Mouse (Mus musculus) kidney, adult 9 months (tissue): Measurements from ENCODE around the gene Kcnq5.
"Not testable (repeated sequence)": the region's sequence is repeated elsewhere in the genome, so short reads cannot be mapped to it uniquely, and the experiment has no call there.

Experiments
- DNase-seq: peaks from one replicate; pipeline ENCODE4 v3.0.0; 2022

The Kcnq5 gene

DNA sequence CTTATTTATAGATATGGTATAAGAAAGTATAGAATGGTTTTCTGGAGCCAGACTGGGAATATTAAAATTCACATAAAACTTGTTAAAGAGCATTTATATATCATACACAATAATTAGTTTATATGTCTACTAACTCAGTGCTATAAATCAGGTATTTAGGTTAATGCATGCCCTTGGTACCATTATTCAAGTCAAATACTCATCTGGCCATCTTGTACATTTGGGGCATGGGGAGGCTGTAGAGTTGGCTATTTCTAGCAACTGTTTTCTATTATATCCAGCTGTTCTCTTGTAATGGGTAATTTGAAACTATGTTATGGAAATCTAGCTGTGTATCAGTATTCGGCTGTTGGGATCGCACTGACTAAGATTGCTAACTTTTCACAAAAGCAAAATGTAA is 339.3 kb downstream of the Kcnq5 start:
- DNase-seq: no peak

DNA sequence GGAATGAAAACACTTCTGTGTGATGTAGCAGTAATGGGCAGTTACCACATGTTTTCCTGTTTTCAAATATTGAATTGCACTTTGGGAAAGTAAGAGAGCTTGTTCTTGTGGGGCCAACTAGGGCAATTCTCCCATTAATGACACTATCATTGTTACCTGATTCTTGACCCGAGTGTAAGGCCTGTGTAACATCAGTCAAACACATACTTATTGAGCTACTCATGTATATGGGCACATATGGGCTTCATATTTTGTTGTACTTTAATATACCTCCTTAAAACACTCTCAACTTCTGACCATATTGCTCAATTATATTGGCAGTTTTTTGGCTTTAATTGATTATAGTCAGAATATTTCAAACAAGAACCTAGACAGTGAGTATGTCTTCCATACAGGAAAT is 339.7 kb downstream of the Kcnq5 start:
- no peak for DNase-seq

DNA sequence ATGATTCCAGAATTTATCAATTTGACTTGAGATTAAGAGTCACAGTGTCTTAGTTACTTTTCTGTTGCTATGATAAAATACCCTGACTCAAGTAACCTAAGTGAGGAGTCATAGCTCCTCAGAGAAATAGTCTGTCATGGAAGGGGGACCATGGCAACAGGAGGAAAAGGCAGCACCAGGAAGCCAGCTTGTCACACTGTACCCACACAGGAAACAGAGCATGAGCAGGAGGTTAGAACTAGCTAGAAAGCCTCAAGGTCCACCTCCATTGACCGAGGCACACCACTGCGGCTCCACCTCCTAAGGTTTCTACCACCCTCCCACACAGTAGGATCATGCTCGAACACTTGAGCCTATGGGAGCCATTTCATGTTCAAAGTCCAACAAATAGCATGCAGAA is 343.0 kb downstream of the Kcnq5 start:
- no peak for DNase-seq

DNA sequence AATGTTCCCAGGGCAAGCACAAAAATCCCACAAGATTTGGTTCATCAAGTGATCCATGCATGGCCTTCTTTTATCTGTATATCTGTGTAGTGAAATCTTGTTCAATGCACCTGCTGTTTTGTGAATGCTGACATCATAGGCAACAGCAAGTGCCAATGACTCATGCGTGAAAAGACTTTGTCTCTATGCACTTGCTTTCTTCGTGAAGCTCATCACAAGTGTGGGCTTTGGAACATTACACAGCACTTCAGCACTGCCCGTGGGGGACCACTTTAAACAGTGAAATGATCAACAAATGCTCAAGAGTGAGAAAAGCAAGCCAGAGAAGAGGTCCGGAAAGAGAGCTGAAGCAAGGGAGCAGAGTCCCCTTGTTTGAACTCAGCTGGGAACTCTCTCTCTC is 345.1 kb downstream of the Kcnq5 start:
- no peak for DNase-seq

DNA sequence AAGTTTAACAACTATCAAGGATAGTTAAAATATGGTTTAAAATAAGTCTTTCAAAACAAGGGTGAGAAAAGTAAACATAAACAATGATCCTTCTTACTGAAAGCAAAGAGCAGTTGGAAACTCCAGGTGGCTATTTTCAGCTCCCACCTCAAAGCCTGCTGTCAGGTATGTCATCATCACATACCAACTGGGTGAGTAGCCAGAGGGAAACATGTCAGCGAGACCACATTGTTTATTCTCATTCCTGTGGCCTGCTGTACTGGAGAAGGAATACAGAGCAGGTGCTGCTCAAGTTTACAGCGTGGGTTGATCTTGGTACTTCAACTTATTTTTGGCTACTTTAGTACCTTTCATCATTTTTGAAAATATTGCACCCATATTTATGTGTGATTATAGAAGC is 347.8 kb downstream of the Kcnq5 start:
- no peak for DNase-seq

DNA sequence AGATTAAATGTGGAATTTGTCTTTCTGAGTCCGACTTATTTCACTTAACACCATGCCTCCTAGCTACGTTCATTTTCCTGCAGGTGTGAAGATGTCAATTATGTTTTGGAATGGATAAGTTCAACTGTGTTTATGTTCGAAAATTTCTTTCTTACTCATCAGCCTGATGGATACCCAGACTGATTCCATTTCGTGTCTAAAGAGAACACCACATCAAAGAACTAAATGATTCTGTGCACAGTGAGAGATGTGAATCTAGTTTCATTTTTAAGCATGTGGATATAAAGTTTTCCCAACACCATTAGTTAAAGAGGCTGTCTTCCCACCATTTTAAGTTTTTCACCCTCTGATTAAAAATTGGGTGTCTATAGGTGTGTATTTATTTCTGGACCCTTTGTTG is 357.7 kb downstream of the Kcnq5 start:
- DNase-seq: no peak

DNA sequence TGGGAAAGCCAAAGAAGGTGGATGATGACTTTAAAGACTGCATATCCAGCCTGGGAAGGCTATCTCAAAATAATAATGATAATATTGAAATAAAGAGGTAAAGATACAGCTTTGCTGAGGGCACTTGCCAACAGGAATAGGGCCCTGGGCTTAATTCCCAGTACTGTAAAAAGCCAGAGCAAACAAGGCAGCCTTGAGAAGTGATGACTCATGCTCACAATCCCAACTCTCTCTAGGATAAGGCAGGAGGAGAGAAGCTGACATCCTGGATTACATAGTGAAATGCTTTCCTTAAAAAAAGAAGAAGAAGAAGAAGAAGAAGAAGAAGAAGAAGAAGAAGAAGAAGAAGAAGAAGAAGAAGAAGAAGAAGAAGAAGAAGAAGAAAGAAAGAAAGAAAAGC is 359.2 kb downstream of the Kcnq5 start:
- DNase-seq: no peak

DNA sequence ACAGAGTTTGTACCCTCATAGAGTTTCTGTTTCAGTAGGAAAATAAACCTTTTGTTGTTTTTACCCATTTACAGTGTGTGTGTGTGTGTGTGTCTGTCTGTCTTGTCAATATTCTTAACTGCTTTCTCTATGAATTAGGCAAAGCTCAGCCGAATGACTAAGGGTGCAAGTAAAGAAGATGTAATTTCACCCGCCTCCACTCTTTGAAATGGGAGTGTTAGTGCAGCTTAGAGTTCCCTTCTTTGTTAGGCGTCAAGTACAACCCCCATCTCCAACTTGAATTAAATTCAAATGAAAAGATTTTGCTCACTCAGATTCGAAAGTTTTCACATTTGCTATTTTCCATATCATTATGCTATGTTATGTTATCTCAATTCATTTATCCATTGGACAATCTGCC is 361.1 kb downstream of the Kcnq5 start:
- DNase-seq: no peak

DNA sequence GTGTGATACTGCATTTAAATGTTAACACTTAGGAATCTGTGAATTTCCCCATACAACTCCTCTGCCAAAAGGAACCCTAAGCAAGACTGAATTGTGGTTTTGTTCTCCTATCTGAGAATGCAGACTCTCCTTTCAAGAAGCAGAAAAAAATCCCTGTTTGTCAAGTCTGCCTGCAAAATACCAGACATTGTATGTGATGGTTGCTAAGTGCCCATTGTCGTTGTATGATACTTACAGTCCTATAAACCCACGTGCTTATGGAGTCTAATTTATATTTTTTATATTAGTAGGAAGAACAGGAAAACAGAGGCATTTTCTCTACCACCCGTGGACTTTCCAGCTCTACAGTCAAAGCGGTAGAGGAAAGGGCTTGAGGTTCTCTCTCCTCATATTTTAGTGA is 367.9 kb downstream of the Kcnq5 start:
- DNase-seq: no peak

DNA sequence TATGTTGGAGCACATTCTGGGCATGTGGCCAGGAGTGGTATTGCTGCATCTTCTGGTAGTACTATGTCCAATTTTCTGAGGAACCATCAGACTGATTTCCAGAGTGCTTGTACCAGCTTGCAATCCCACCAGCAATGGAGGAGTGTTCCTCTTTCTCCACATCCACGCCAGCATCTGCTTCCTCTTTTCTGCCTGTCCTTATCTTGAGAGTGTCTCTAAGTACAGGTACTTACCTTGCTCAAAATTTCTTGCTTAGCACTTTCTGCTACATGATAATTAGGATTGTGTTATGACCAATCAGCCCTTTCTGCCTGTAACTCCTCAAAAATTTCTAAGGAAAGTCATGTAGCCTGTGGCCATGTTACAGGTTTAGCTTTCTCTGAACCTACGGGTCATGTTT is 394.3 kb downstream of the Kcnq5 start:
- DNase-seq: not testable (repeated sequence)

DNA sequence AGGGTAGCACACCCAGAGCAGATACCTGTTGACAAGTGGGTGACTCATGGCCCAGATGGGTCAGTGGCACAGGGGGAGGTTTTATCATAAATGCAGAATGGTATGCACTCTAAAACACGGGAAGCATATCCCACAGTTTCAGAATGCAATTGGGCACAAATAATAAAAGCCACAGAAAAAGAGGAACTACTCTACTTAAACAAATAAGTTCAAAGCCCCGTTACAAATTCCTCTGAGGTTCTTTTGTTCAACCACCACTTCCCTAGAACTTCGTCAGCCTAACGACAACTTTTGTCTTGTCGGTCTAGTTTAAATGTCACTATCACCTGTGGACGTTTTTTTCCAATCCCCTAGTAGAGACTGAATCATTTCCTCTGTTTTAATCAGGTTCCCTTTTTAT is 407.1 kb downstream of the Kcnq5 start:
- no peak for DNase-seq

DNA sequence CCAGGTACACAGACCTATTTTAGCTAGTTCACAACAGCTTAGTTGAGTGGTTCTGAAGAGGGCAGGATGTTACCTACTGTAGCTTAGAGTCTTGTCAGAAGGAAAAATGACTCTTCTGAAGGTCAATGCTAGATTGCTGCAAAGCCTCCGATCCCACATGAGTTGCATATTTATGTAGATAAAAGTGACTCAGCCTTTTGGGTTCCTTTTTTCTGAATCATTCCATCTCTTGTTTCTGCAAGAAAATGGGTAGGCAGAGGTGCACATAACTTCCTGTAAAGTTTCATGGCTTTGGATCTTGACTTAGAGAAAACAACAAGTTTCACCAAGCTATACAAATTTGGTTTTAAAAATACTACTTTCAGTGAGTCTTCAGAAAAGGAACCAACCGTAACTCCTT is 409.0 kb downstream of the Kcnq5 start:
- DNase-seq: no peak

DNA sequence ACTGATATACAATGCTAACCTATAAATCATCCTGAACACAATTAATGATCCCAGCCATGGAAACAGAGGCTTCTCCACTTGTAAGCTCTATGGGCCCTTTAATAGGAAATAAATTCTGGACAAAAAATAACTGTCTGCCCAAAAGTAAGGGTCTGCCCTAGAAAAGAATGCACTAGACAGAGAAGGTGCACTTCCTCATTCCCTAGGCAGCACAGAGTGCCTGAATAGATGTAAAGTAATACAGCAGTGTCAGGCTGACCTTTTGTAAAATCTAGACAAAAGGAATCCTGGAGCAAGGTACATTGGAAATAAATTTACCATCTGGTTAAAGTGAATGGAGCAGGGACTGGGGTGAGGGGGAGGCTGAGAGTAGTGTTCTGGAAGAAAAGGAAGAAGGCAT is 417.8 kb downstream of the Kcnq5 start:
- no peak for DNase-seq

DNA sequence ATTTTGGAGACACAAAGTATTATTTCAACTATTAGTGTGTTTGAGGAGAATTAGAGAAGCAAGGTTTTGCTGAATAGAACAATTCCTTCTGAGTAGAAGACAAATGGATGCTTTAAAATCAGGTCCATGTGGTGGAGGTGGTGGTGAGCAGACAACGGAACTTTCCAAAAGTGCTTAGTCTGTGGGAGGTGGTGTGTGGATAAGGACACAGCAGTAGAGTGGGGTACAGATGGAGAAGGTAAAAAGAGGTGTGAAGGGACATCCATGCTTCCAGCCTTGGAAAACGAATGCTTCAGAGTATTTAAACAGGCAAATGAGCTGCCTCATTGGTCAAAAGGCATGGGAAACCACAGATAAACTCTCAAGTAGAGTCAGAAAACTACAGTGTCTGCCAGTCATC is 422.3 kb downstream of the Kcnq5 start:
- no peak for DNase-seq

DNA sequence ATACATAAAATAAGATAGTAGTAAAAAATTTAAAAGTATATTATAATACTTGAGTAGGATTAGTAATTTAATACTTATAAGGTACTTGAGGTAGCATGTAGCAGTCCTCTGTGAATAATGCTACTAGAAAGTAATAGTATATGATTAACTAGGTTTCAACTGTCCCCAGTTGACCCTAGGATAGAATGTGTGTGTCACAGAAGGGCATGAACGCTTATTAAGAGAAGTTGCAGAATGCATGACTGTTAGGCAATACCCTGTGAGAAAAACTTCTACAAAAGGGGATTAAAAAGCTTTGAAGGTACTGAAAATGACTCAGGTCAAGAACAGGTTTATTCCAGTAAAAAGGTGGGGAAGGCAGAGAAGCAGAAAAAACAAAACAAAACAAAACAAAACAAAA is 430.9 kb downstream of the Kcnq5 start:
- peak; percentile 65 for DNase-seq

DNA sequence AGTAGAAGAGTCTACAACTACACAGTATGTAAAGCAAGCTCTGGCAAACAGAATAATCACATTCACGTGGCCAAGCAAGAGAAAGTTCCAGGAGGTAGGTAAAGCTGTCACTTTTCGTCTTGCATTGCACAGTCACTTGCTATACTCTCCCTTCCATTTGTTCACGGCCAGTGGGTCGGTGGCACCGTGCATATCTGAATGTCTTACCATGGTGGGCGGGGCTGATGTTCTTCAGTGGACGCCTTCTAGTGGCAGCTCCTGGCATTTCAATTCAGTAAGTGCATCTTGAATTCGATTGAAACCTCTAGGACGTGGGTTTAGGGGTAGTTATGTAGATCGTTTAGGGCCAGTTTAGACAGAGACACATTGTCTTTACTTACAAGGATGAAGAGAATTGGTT is 439.7 kb downstream of the Kcnq5 start:
- no peak for DNase-seq

DNA sequence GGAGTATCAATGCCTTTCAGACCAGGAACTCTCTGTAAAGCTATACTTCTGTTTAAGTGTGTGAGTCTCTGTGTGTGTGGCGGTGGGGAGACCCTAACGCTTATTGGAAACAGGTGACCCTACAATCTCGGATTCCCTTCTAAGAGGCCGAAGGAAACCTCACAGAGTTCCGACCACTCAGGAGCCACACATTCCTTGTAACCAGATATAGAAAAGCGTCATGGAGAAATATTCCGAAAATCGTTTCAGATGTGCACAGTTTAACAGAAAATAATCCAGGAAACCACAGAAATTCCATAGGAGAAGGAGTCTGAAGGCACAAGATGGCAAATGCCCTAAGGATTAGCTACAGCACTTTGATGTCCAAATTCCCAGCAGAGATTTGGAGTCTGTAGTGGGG is 440.3 kb downstream of the Kcnq5 start:
- DNase-seq: no peak

DNA sequence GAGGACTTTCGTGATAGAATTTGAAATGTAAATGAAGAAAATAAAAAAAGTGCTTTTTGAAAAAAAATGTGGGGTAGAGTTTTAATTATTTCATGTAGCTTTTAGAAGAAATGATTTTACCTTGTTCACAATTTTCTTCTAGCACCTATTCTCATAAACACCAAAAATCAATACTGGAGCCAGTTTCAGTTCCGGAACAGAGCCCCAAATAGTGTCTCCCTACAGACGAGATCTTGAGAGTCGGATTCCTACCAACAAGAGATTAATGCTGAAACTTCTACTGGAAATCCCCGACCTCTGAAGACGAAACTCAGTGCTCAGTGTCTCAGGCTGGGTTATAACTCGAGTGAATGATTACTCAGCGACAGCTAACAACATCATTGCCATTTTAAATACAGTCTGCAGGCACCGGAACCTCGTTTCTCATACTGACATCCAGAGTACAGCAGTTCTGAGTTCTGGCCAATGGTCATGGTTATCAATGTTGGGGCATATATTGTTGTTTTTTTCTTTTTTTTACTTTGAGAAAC is 441.6 kb downstream of the Kcnq5 start:
- DNase-seq: no peak

DNA sequence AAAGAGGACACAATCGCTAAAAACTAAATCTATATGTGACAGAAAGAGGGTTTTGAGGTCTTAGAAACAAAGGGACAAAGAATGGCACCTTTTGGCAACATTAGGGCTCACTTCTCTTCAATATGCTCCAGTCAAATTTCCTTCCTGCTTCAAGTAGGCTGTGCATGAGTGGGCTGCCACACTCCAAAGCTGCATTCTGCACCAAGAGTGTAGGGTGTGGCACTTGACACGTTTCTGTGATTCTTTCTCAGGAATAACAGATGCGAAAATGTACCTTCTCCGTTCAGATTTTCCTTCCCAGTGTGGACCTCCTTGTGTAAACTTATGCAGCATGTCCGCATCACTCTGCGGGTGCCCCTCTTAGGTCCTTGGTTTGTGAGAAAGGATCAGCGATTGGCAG is 455.1 kb downstream of the Kcnq5 start:
- no peak for DNase-seq

DNA sequence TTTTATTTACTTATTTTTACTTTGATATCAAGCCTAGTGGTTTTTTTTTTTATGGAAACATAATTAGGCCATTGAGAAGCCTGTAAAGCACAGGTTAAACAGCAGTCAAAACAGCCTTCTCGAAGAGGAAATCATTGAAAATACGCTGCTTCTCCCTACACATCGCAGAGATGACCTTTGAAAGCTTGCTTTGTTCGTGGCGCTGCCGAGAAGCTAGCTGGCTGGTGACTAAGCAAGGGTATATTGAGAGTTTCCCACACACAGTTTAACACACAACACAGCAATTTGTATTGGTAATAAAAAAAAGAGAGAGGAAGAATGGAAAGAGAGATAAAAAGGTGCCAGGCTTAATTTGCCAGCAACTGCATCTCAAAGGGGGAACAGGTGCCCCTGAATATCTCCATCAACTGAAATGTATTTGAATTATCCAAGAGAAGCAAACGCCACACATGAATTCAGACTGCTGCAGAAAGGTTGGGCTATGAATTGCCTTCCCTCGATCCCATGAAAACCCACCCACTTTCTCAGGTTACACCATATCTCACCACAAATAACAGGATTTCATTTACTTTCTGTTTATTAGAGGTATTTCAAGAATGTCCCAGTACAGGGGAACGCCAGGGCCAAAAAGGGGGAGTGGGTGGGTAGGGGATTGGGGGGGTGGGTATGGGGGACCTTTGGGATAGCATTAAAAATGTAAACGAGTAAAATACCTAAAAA is 461.8 kb downstream of the Kcnq5 start:
- no peak for DNase-seq

DNA sequence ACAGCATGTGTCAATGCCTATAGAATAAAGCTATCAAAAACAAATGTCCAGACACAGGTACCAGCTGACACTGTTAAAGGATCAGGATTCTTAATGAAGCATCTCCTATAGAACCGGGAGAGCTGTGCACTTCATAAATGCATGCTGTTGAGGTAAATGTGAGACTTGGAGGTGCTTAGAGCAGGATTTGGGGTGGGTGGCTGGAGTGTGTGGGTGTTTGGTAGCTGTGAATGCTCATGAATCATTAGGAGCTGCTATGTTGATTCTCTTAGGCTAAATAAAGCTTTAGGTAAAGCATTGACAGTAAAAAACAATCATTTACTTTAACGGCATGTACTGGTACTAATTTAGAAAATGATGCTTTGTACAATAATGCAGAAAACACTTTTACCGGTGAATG is 465.4 kb downstream of the Kcnq5 start:
- no peak for DNase-seq

DNA sequence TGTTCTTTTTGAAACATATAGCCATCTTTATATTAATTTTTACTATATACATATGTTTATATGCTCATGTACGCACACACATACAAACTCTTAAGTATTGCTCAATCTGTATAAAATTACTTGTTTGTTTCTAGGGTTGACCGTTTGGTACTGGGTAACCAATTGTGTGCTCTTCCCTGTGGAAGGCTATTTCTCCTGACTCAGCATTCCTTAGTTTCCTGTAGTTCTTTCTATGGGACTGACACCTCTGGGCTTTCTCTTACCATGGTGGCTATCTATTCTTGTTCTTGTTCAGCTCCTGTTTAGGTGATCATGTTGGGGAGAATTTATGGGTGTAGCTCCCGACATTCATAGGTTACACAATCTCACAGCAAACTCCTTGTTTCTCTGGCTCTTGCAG is 473.1 kb downstream of the Kcnq5 start:
- no peak for DNase-seq

DNA sequence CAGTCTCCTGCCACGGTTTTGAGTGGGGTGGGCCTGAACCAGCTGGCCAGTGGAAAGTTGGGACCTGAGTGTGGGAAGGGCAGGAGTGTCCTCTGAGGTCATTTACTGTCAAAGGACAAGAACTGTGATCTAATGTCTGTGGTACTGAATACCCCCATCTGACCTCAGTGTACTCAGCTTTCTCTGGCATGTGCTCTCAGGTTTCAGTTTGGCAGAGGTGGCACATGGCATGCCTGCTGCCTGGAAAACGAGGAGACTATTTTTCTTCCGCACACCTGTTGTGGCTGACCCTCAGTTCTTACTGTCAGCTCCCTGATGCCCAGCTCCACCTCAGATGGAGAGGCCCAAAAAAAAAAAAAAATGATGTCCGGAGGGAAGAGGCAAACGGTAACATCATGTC is 475.5 kb downstream of the Kcnq5 start:
- no peak for DNase-seq

DNA sequence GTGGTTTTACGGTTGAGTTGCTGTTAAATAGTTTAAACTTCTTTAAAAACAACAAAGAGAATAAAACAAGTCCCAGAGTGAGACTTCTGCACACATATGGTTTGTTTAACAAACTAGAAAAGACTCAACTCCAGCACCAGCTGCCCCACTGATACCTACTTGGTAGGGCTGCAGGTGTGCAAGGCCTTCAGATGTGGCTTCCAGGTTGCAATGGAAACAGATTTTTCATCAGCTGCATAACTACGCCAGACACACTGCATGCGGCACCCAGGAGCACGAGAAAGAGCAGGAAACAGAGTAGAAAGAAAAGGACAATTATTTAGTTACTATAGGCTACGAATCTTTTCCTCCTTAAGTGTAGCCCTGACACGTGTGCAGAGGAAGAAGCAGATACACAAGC is 492.4 kb downstream of the Kcnq5 start:
- no peak for DNase-seq

DNA sequence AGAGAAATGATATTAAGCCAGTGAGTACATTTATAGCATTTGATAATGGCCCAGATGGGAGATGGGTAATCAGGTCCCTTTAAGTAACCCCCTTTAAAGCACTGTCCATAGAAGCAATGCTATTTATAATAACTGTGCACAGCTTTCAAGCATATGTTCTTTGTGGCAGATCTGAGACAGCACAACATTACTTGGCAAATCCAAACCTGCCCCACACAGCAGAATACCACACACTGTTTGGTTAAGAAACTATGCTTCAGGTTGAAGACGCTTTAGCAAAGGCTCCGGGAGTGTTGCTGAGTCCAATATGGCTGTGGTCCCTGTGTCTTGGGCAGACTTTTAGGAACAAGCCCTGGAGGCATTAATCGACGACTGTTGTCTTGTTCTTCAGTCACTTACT is 495.3 kb downstream of the Kcnq5 start:
- DNase-seq: no peak
